Mouse (Mus musculus): ENCODE data around the gene Cib3. TPM values are rescaled to one million over a fixed set of nuclear protein-coding genes. Genes with fewer than 3 reads are reported as not detected.
A peak's percentile ranks its signal among the peaks of the same experiment; 100 is the strongest.

The Cib3 gene
- polyA plus RNA-seq, 1 experiment from 2014 or later: not detected

- H3K27me3 ChIP-seq: no peaks in the 10 kb centered on the region
- DNase-seq (ENCODE audit: low read depth, low spot score): no peak
- POLR2A ChIA-PET: no interaction called here
- in situ Hi-C loops (cut with MboI; ENCODE audit: low pct_unique_long_range_greater_than_20kb): loop anchor here (10.0 to 25.0 kb wide), 2 partner anchors 187 to 415 kb away; no protein-coding TSS in a partner anchor
- CTCF ChIA-PET: interaction anchor here (1.1 to 2.2 kb wide), 7 partner anchors 8 to 62 kb away, joined by 3 to 7 read pairs (median 5); partner anchors contain the start of genes Ap1m1 and Hsh2d
- ATAC-seq: peak; percentile 40
- TF ChIP-seq CTCF (IDR thresholded peaks at IDR 0.05): peak; percentile 73
Observed at GRCm38 (mm10) chr8:72177346-72177925, 35.2 kb downstream of the Cib3 start.

GRCm38 (mm10) chr8:72169681-72170249 is 42.9 kb downstream of the Cib3 start:
- ChIA-PET CTCF (interaction anchor here (1.3 kb wide), 1 partner anchor 8 kb away, joined by 7 read pairs; no protein-coding TSS in a partner anchor), POLR2A (no interaction called here)
- no peak for ATAC-seq
- no peak for DNase-seq (ENCODE audit: low read depth, low spot score)
- TF ChIP-seq CTCF (IDR thresholded peaks at IDR 0.05): no peak
- in situ Hi-C loops (cut with MboI; ENCODE audit: low pct_unique_long_range_greater_than_20kb): loop anchor here (10.0 kb wide), 1 partner anchor 195 kb away; no protein-coding TSS in a partner anchor
- no peaks in the 10 kb centered on the region for H3K27me3 ChIP-seq

- TF ChIP-seq CTCF (IDR thresholded peaks at IDR 0.05): no peak
- in situ Hi-C loops (cut with MboI; ENCODE audit: low pct_unique_long_range_greater_than_20kb): no loop called here
- DNase-seq (ENCODE audit: low read depth, low spot score): no peak
- ATAC-seq: no peak
- no peaks in the 10 kb centered on the region for H3K27me3 ChIP-seq
- POLR2A ChIA-PET: interaction anchor here (0.6 kb wide), 1 partner anchor 106 kb away, joined by 3 read pairs; no protein-coding TSS in a partner anchor
- CTCF ChIA-PET: interaction anchor here (1.3 kb wide), 1 partner anchor 9 kb away, joined by 7 read pairs; no protein-coding TSS in a partner anchor
Observed at GRCm38 (mm10) chr8:72169098-72169668, 43.5 kb downstream of the Cib3 start.

- no peaks in the 10 kb centered on the region for H3K27me3 ChIP-seq
- no peak for ATAC-seq
- TF ChIP-seq CTCF (IDR thresholded peaks at IDR 0.05): no peak
- CTCF ChIA-PET: interaction anchor here (1.8 kb wide), 1 partner anchor 14 kb away, joined by 5 read pairs; no protein-coding TSS in a partner anchor
- no peak for DNase-seq (ENCODE audit: low read depth, low spot score)
- POLR2A ChIA-PET: interaction anchor here (0.9 kb wide), 1 partner anchor 28 kb away, joined by 3 read pairs; the partner anchor contains the start of gene Tpm4
- in situ Hi-C loops (cut with MboI; ENCODE audit: low pct_unique_long_range_greater_than_20kb): no loop called here
Observed at GRCm38 (mm10) chr8:72162821-72163220, 49.8 kb downstream of the Cib3 start.

- peak; percentile 98 for DNase-seq (ENCODE audit: low read depth, low spot score)
- ChIA-PET POLR2A (no interaction called here), CTCF (no interaction called here)
- no peak for TF ChIP-seq CTCF (IDR thresholded peaks at IDR 0.05)
- in situ Hi-C loops (cut with MboI; ENCODE audit: low pct_unique_long_range_greater_than_20kb): no loop called here
- peak; percentile 99 for ATAC-seq
- H3K27me3 ChIP-seq: no peaks in the 10 kb centered on the region
Observed at GRCm38 (mm10) chr8:72160707-72161697, 51.6 kb downstream of the Cib3 start, which contains the start of gene Rab8a. TSS of gene Rab8a (plus strand) at chr8:72161200.

- DNase-seq (ENCODE audit: low read depth, low spot score) (no peak), ATAC-seq (no peak)
- in situ Hi-C loops (cut with MboI; ENCODE audit: low pct_unique_long_range_greater_than_20kb): no loop called here
- H3K27me3 ChIP-seq: no peaks in the 10 kb centered on the region
- no peak for TF ChIP-seq CTCF (IDR thresholded peaks at IDR 0.05)
- ChIA-PET POLR2A (no interaction called here), CTCF (no interaction called here)
Observed at GRCm38 (mm10) chr8:72160007-72160406, 52.6 kb downstream of the Cib3 start.

- ATAC-seq (no peak), DNase-seq (ENCODE audit: low read depth, low spot score) (no peak)
- POLR2A ChIA-PET: interaction anchor here (1.4 kb wide), 1 partner anchor 53 kb away, joined by 4 read pairs; no protein-coding TSS in a partner anchor
- no peak for TF ChIP-seq CTCF (IDR thresholded peaks at IDR 0.05)
- in situ Hi-C loops (cut with MboI; ENCODE audit: low pct_unique_long_range_greater_than_20kb): no loop called here
- no peaks in the 10 kb centered on the region for H3K27me3 ChIP-seq
- CTCF ChIA-PET: interaction anchor here (0.9 to 1.7 kb wide), 2 partner anchors 44 to 53 kb away, joined by 3 to 4 read pairs; no protein-coding TSS in a partner anchor
Observed at GRCm38 (mm10) chr8:72158726-72159125, 53.9 kb downstream of the Cib3 start.

- in situ Hi-C loops (cut with MboI; ENCODE audit: low pct_unique_long_range_greater_than_20kb): no loop called here
- CTCF ChIA-PET: interaction anchor here (1.7 kb wide), 1 partner anchor 53 kb away, joined by 4 read pairs; no protein-coding TSS in a partner anchor
- ATAC-seq: no peak
- H3K27me3 ChIP-seq: no peaks in the 10 kb centered on the region
- POLR2A ChIA-PET: interaction anchor here (1.4 kb wide), 1 partner anchor 52 kb away, joined by 4 read pairs; no protein-coding TSS in a partner anchor
- DNase-seq (ENCODE audit: low read depth, low spot score): no peak
- TF ChIP-seq CTCF (IDR thresholded peaks at IDR 0.05): no peak
Observed at GRCm38 (mm10) chr8:72158096-72158495, 54.5 kb downstream of the Cib3 start.

Other genes starting within 250 kb of the Cib3 start
- not detected for gene Cyp4f18, start 203.2 kb downstream of the Cib3 start, polyA plus RNA-seq (2021)
- not detected for gene Olfr372, start 171.6 kb downstream of the Cib3 start, polyA plus RNA-seq (2021)
- 0.01 TPM for gene Olfr373, start 129.7 kb downstream of the Cib3 start, polyA plus RNA-seq (2021)
- 0.01 TPM for gene Olfr374, start 105.8 kb downstream of the Cib3 start, polyA plus RNA-seq (2021)
- gene Tpm4, start 77.9 kb downstream of the Cib3 start, polyA plus RNA-seq (2021): 660 TPM
- gene Rab8a, start 51.6 kb downstream of the Cib3 start, polyA plus RNA-seq (2021): 111 TPM
- gene Hsh2d, start 23.2 kb downstream of the Cib3 start, polyA plus RNA-seq (2021): 0.05 TPM
- not detected for gene Gm11034, start 799 bp upstream of the Cib3 start, polyA plus RNA-seq (2021)
- 90.2 TPM for gene Fam32a, start 6.9 kb upstream of the Cib3 start, polyA plus RNA-seq (2021)
- 93.1 TPM for gene Ap1m1, start 27.2 kb upstream of the Cib3 start, polyA plus RNA-seq (2021)
- 28.0 TPM for gene Gm10282, start 92.4 kb upstream of the Cib3 start, polyA plus RNA-seq (2021)
- 6.7 TPM for gene Klf2, start 106.2 kb upstream of the Cib3 start, polyA plus RNA-seq (2021)
- 63.4 TPM for gene Eps15l1, start 208.6 kb upstream of the Cib3 start, polyA plus RNA-seq (2021)
- gene Calr3, start 231.0 kb upstream of the Cib3 start, polyA plus RNA-seq (2021): 7.1 TPM
- 11.3 TPM for gene 1700030K09Rik, start 231.0 kb upstream of the Cib3 start, polyA plus RNA-seq (2021)